Mouse (Mus musculus) heart, adult 2 months (tissue): ENCODE data around the gene N4bp1. TPM values are rescaled to one million over a fixed set of nuclear protein-coding genes. Genes with fewer than 3 reads are reported as not detected.

Experiments
- DNase-seq, 2 experiments: peaks; one replicate each; pipeline ENCODE4 v3.0.0; 2021
- H3K27ac ChIP-seq: fragments of 200-600 bp; 2 replicates; pipeline ENCODE4 v1.8.1; 2022
- H3K27me3 ChIP-seq: fragments of 200-500 bp; 2 replicates; pipeline ENCODE4 v1.6.1; 2012; ENCODE audit warnings: mild to moderate bottlenecking, low read length, inconsistent platforms, mixed read lengths; ENCODE audit not compliant: control insufficient read depth, insufficient read depth
- H3K36me3 ChIP-seq: fragments of 200-500 bp; 2 replicates; pipeline ENCODE4 v1.6.1; 2012; ENCODE audit warnings: low read length, inconsistent platforms; ENCODE audit not compliant: control insufficient read depth, insufficient read depth
- H3K4me1 ChIP-seq: fragments of 200-500 bp; 2 replicates; pipeline ENCODE4 v1.6.1; 2011; ENCODE audit warnings: low read length; ENCODE audit not compliant: control insufficient read depth, insufficient read depth
- H3K4me3 ChIP-seq: fragments of 200-600 bp; 2 replicates; pipeline ENCODE4 v1.8.1; 2022
- H3K79me2 ChIP-seq: fragments of 200-500 bp; replicated peaks from 2 replicates; pipeline ENCODE4 v1.6.1; 2012; ENCODE audit warnings: mild to moderate bottlenecking, inconsistent platforms, low read length, moderate library complexity, mixed read lengths; ENCODE audit not compliant: control insufficient read depth, insufficient read depth
- H3K9ac ChIP-seq: fragments of 200-500 bp; 2 replicates; pipeline ENCODE4 v1.6.1; 2012; ENCODE audit warnings: low read depth, mild to moderate bottlenecking, control low read depth, inconsistent platforms, low read length, mixed read lengths
- CTCF ChIP-seq: fragments of 200-600 bp; IDR thresholded peaks from 2 replicates; pipeline ENCODE4 v1.8.1; 2022; ENCODE audit warnings: antibody characterized with exemption, mild to moderate bottlenecking, moderate library complexity
- EP300 ChIP-seq: fragments of 200-500 bp; IDR thresholded peaks from 2 replicates; pipeline ENCODE4 v1.6.1; 2011; ENCODE audit warnings: low read depth, low read length, control low read depth; ENCODE audit not compliant: insufficient read depth
- POLR2A ChIP-seq: fragments of 200-500 bp; IDR thresholded peaks from 2 replicates; pipeline ENCODE4 v1.6.1; 2011; ENCODE audit warnings: mild to moderate bottlenecking, low read depth, low read length, control low read depth; ENCODE audit not compliant: insufficient read depth
- WGBS: fragments of 180-500 bp; shearing (Covaris S2); methylation state at CpG from one replicate; pipeline ENCODE4 v1.1.7; 2018; 5-methylcytosine and 5-hydroxymethylcytosine counted together
- intact Hi-C: fragments of 180-260 bp; cut with DNase I; formaldehyde crosslinking; loops from one replicate; pipeline ENCODE4 v1.15.1; 2025
- polyA plus RNA-seq: library from polyadenylated mRNA; depleted of rRNA; stranded (reverse); fragments of >200 nt; gene quantifications from 2 replicates; pipeline ENCODE4 v1.2.3, GENCODE M21; 2012
- total RNA-seq, 2 experiments: library from RNA; stranded (reverse); gene quantifications; 2 replicates each; pipeline ENCODE4 v1.2.3; 2021

The N4bp1 gene
- total and polyA plus RNA-seq, 3 experiments, result 8.9 to 18.1 (median 17.1) TPM

- intact Hi-C loops, result no loop called here
- H3K27ac ChIP-seq, result no peak overlapping the region
- WGBS, result 89% methylated on average over 1 of the region's 1 CpGs
- no peaks in the 10 kb centered on the region for H3K79me2 ChIP-seq
- H3K27me3 ChIP-seq, result no peaks in the 10 kb centered on the region
- TF ChIP-seq CTCF (no peak), POLR2A (no peak), EP300 (no peak)
- no peaks in the 10 kb centered on the region for H3K36me3 ChIP-seq
- peaks cover 3% of the 10 kb centered on the region for H3K4me1 ChIP-seq
- no peak for DNase-seq
- H3K9ac ChIP-seq, result no peak overlapping the region
- no peak overlapping the region for H3K4me3 ChIP-seq
Measured at GRCm38 (mm10) chr8:86922673-86923072, 37.6 kb upstream of the N4bp1 start.

GRCm38 (mm10) chr8:86922141-86922540 is 37.1 kb upstream of the N4bp1 start:
- H3K9ac ChIP-seq, result no peak overlapping the region
- TF ChIP-seq EP300, result no peak
- TF ChIP-seq POLR2A, result no peak
- no peak for TF ChIP-seq CTCF
- H3K4me1 ChIP-seq, result peaks cover 3% of the 10 kb centered on the region
- no peaks in the 10 kb centered on the region for H3K36me3 ChIP-seq
- H3K27me3 ChIP-seq, result no peaks in the 10 kb centered on the region
- 78% methylated on average over 5 of the region's 5 CpGs for WGBS
- intact Hi-C loops, result no loop called here
- H3K79me2 ChIP-seq, result no peaks in the 10 kb centered on the region
- no peak overlapping the region for H3K4me3 ChIP-seq
- H3K27ac ChIP-seq, result no peak overlapping the region
- DNase-seq, result no peak

GRCm38 (mm10) chr8:86920996-86921395 is 35.9 kb upstream of the N4bp1 start:
- Histone ChIP-seq H3K9ac (no peak overlapping the region), H3K27ac (no peak overlapping the region), H3K4me3 (no peak overlapping the region), H3K79me2 (no peaks in the 10 kb centered on the region), H3K27me3 (no peaks in the 10 kb centered on the region), H3K36me3 (no peaks in the 10 kb centered on the region), H3K4me1 (peaks cover 3% of the 10 kb centered on the region)
- TF ChIP-seq CTCF, result no peak
- no peak for TF ChIP-seq EP300
- no peak for TF ChIP-seq POLR2A
- WGBS, result 33% methylated on average over 5 of the region's 5 CpGs
- DNase-seq, result peak in 1 of 2 experiments; percentile 8
- intact Hi-C loops, result no loop called here

DNA sequence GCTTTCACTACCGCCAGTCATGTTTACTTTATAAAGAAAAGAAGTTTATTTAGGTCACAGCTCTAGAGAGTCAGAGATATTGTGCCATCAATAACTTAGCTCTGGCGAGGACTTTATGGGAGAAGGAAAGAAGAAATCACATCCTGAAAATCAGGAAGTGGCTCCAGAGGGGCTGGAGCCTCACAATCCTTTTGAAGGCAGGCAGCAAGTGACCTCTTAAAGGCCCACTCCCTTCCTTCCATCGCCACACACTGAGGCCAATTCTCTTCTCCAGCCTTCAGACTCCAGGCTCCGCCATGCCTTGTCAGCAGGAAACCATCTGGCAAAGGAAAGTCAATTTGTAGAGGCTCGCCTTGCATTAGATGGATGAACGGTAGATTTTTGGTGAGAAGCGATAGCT is 35.4 kb upstream of the N4bp1 start:
- TF ChIP-seq CTCF (no peak), EP300 (no peak), POLR2A (no peak)
- intact Hi-C loops, result no loop called here
- H3K79me2 ChIP-seq, result no peaks in the 10 kb centered on the region
- H3K9ac ChIP-seq, result no peak overlapping the region
- H3K27me3 ChIP-seq, result no peaks in the 10 kb centered on the region
- peaks cover 3% of the 10 kb centered on the region for H3K4me1 ChIP-seq
- DNase-seq, result no peak
- no peaks in the 10 kb centered on the region for H3K36me3 ChIP-seq
- no peak overlapping the region for H3K4me3 ChIP-seq
- WGBS, result 31% methylated on average over 7 of the region's 7 CpGs
- no peak overlapping the region for H3K27ac ChIP-seq

- no peak overlapping the region for H3K4me3 ChIP-seq
- H3K9ac ChIP-seq, result no peak overlapping the region
- intact Hi-C loops, result no loop called here
- no peaks in the 10 kb centered on the region for H3K79me2 ChIP-seq
- no peak for TF ChIP-seq CTCF
- no peak for TF ChIP-seq POLR2A
- no peak for TF ChIP-seq EP300
- WGBS, result 90% methylated on average over 7 of the region's 7 CpGs
- H3K36me3 ChIP-seq, result no peaks in the 10 kb centered on the region
- no peaks in the 10 kb centered on the region for H3K27me3 ChIP-seq
- H3K27ac ChIP-seq, result no peak overlapping the region
- no peak for DNase-seq
- H3K4me1 ChIP-seq, result peaks cover 3% of the 10 kb centered on the region
Measured at GRCm38 (mm10) chr8:86920024-86920423, 35.0 kb upstream of the N4bp1 start.

DNA sequence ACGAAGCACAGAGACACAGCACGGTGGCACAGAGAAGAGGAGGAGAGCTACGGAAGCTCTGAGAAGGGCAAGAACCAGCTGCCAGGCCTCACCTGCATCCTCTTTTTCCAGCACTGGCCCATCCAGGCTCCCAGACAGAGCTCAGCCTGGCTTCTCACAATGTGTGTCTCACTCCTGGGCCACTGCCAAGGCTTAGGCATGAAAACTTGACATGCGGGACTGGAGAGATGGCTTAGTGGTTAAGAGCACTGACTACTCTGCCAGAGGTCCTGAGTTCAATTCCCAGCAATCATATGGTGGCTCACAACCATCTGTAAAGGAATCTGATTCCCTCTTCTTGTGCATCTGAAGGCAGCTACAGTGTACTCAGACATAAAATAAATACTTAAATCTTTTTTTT is 34.2 kb upstream of the N4bp1 start:
- no peak overlapping the region for H3K27ac ChIP-seq
- no peak for TF ChIP-seq POLR2A
- no peak for TF ChIP-seq CTCF
- TF ChIP-seq EP300, result no peak
- no peak overlapping the region for H3K9ac ChIP-seq
- H3K27me3 ChIP-seq, result no peaks in the 10 kb centered on the region
- no peaks in the 10 kb centered on the region for H3K36me3 ChIP-seq
- intact Hi-C loops, result no loop called here
- H3K4me3 ChIP-seq, result no peak overlapping the region
- no peaks in the 10 kb centered on the region for H3K79me2 ChIP-seq
- DNase-seq, result no peak
- peaks cover 3% of the 10 kb centered on the region for H3K4me1 ChIP-seq
- 55% methylated on average over 4 of the region's 4 CpGs for WGBS
